Comparison of ENCODE assay signal across 9 mouse cellular contexts in the genomic region with DNA sequence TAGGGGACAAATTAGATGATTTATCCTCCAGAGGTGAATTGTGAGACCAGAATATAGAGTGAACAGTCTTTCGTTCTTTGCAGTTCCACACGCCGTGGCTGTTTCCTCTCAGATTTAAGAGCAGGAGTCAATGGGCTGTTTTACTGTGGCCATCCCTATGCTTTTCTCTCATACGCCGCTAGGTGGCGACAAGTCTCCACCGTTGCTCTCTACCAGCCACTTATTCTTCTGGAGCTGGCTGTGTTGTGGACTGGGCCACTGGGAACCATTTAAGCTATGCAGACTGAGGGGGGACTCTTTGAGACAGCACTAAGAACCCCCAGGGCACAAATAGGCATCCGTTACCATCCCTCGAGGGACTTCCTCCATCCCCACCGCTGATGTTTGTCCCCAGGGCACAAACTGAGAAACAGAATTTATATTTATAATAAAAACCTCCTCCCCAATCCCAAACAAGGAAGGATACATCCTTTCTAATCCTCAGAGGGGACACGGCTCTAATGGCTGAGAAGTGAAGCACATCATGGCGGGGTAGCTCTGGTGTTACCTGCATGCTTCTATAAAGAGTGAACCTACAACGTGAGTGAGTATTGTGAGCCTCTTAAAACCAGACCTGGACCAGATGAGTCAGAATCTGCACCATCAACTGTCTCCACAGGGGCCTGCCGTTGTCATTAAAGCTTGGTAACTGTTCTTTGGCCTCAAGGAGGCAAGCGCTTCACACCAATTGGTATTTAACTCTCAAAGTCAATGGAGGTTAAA. TPM values are rescaled to one million over a fixed set of nuclear protein-coding genes. Genes with fewer than 3 reads are reported as not detected.
A peak's percentile ranks its signal among the peaks of the same experiment; 100 is the strongest.
DNase-seq lines count a peak whose midpoint lies in the region; ATAC-seq and TF ChIP-seq lines count a peak whose summit lies in the region.
"Had no signal": no experiment of that assay in that cellular context is flagged by ENCODE, and none has a peak within 500 bp of the region (broad histone marks: within the 10 kb centered on the region; RNA-seq: fewer than 3 reads in every experiment).

No protein-coding gene starts in this region.

- peak; percentile 69 for ATAC-seq in heart, postnatal 0 days (ENCODE audit: insufficient read depth, low read depth)
- peak; percentile 85 for ATAC-seq in lung, embryonic 14.5 days (ENCODE audit: insufficient read depth)

- TF ChIP-seq CTCF in E14TG2a.4 (conservative IDR thresholded peaks at IDR 0.05; ENCODE audit: low read length): peak; percentile 87
- peak; percentile 87 for TF ChIP-seq CTCF in heart, postnatal 0 days (IDR thresholded peaks at IDR 0.05; ENCODE audit: low read depth)
- TF ChIP-seq CTCF in lung, embryonic 14.5 days (IDR thresholded peaks at IDR 0.05; ENCODE audit: low read depth): peak; percentile 91

- H3K4me3 ChIP-seq in E14TG2a.4 (replicated peaks; ENCODE audit: low read length): no peak overlapping the region
- no peak overlapping the region for H3K4me3 ChIP-seq in heart, postnatal 0 days (ENCODE audit: low read depth, low read length)
- no peak overlapping the region for H3K4me3 ChIP-seq in lung, embryonic 14.5 days (ENCODE audit: low read depth, low read length)
- H3K4me3 ChIP-seq: limb, embryonic 15.5 days had no signal

- WGBS in heart, postnatal 0 days: 27% methylated on average over 15 of the region's 15 CpGs
- 35% methylated on average over 15 of the region's 15 CpGs for WGBS in lung, embryonic 14.5 days

- no peak overlapping the region for H3K9ac ChIP-seq in heart, postnatal 0 days (replicated peaks; ENCODE audit: low read depth, low read length)
- no peak overlapping the region for H3K9ac ChIP-seq in lung, embryonic 14.5 days
- H3K9ac ChIP-seq: limb, embryonic 15.5 days had no signal

- H3K9me3 ChIP-seq in E14TG2a.4 (ENCODE audit: low read length): no peaks in the 10 kb centered on the region
- no peaks in the 10 kb centered on the region for H3K9me3 ChIP-seq in heart, postnatal 0 days (replicated peaks; ENCODE audit: control insufficient read depth, low read length)
- H3K9me3 ChIP-seq in lung, embryonic 14.5 days (ENCODE audit: low read depth, low read length): no peaks in the 10 kb centered on the region
- H3K9me3 ChIP-seq: limb, embryonic 15.5 days had no signal

- H3K4me2 ChIP-seq in heart, postnatal 0 days (ENCODE audit: low read depth, low read length): no peak overlapping the region
- H3K4me2 ChIP-seq in lung, embryonic 14.5 days: no peak overlapping the region
- H3K4me2 ChIP-seq: limb, embryonic 15.5 days had no signal

- H3K27me3 ChIP-seq in E14TG2a.4 (ENCODE audit: insufficient read depth, low read length): peaks cover 25% of the 10 kb centered on the region
- H3K27me3 ChIP-seq in heart, postnatal 0 days (ENCODE audit: control insufficient read depth, insufficient read depth, low read length): 0 out of 2 replicates have a peak, but pooled peaks cover 2% of the 10 kb centered on the region
- H3K27me3 ChIP-seq in lung, embryonic 14.5 days (ENCODE audit: insufficient read depth, low read length): no peaks in the 10 kb centered on the region

- H3K27ac ChIP-seq in heart, postnatal 0 days (ENCODE audit: low read depth): no peak overlapping the region
- no peak overlapping the region for H3K27ac ChIP-seq in lung, embryonic 14.5 days (ENCODE audit: low read depth)
- H3K27ac ChIP-seq: limb, embryonic 15.5 days had no signal

- H3K36me3 ChIP-seq in E14TG2a.4 (ENCODE audit: insufficient read depth, low read length): no peaks in the 10 kb centered on the region
- H3K36me3 ChIP-seq in heart, postnatal 0 days (replicated peaks; ENCODE audit: control insufficient read depth, insufficient read depth, low read length): no peaks in the 10 kb centered on the region
- no peaks in the 10 kb centered on the region for H3K36me3 ChIP-seq in lung, embryonic 14.5 days (ENCODE audit: insufficient read depth)
- H3K36me3 ChIP-seq: limb, embryonic 15.5 days had no signal

- no peak for TF ChIP-seq EP300 in heart, postnatal 0 days (IDR thresholded peaks at IDR 0.05; ENCODE audit: low read depth)

- DNase-seq in adrenal gland, adult 2 months: peak; percentile 53
- peak; percentile 89 for DNase-seq in embryo, embryonic 10.5 days (ENCODE audit: low spot score)
- DNase-seq in heart, postnatal 0 days (ENCODE audit: low spot score): peak; percentile 69
- DNase-seq in kidney, postnatal 36 days: peak; percentile 39 to 76
- DNase-seq in lung, embryonic 14.5 days: peak; percentile 86
- DNase-seq in ovary, postnatal 14 days (ENCODE audit: low spot score): peak; percentile 42
- peak; percentile 35 for DNase-seq in yolk sac, embryonic 10.5 days (ENCODE audit: low spot score)

- H3K4me1 ChIP-seq in E14TG2a.4 (replicated peaks; ENCODE audit: low read depth, low read length): no peaks in the 10 kb centered on the region
- no peaks in the 10 kb centered on the region for H3K4me1 ChIP-seq in heart, postnatal 0 days (ENCODE audit: control insufficient read depth, insufficient read depth)
- no peaks in the 10 kb centered on the region for H3K4me1 ChIP-seq in lung, embryonic 14.5 days (ENCODE audit: insufficient read depth)
- H3K4me1 ChIP-seq: limb, embryonic 15.5 days had no signal

RNA-seq across cellular contexts. Expression of gene Api5, which starts 33.0 kb away (rescaled TPM):
- 10 to 100 TPM; 72.5 to 73.1 TPM for total RNA-seq in adrenal gland, adult 2 months (2021)
- polyA plus RNA-seq in adrenal gland, adult 2 months (2012; rRNA removed): 11.5 and 12.4 TPM in 2 replicates
- 43.4 and 57.8 TPM in 2 replicates for total RNA-seq in heart, postnatal 0 days (2014; rRNA removed; ENCODE audit: low replicate concordance)
- 47.8 and 52.1 TPM in 2 replicates for polyA plus RNA-seq in heart, postnatal 0 days (2015; fragmentation: Nextera tagmentation; extraction: Ambion mirVana)
- 193 TPM in 2 replicates for polyA plus RNA-seq in lung, embryonic 14.5 days (2014; fragmentation: Nextera tagmentation; extraction: Ambion mirVana)

Comparison
In these comparisons a context has a peak if more than half of its experiments do, and no peak if none do; other contexts are left out.
1. DNase-seq: peak in every context shown above with its lines; median percentile 89 in embryo, embryonic 10.5 days; 86 in lung, embryonic 14.5 days; 69 in heart, postnatal 0 days; 58 in kidney, postnatal 36 days; 53 in adrenal gland, adult 2 months; 42 in ovary, postnatal 14 days; 35 in yolk sac, embryonic 10.5 days.